Mouse (Mus musculus) heart, embryonic 12.5 days (tissue): ENCODE measurements around the gene Il9. TPM values are rescaled to one million over a fixed set of nuclear protein-coding genes. Genes with fewer than 3 reads are reported as not detected.

Experiments
- ATAC-seq: fragments of 200-750 bp; cut with Nextera tagmentation; 2 replicates; pipeline ENCODE4 v1.8.0; 2017; ENCODE audit warnings: moderate TSS enrichment, moderate library complexity; ENCODE audit not compliant: insufficient number of reproducible peaks, low FRiP score
- H3K27ac ChIP-seq: fragments of 300-500 bp; sonication (generic); 2 replicates; pipeline ENCODE4 v1.5.1; 2016; ENCODE audit warnings: mild to moderate bottlenecking, moderate library complexity; ENCODE audit not compliant: poor library complexity, severe bottlenecking
- H3K27me3 ChIP-seq: fragments of 300-500 bp; sonication (generic); replicated peaks from 2 replicates; pipeline ENCODE4 v1.6.1; 2016; ENCODE audit warnings: mild to moderate bottlenecking, moderate library complexity
- H3K36me3 ChIP-seq: fragments of 300-500 bp; sonication (generic); 2 replicates; pipeline ENCODE4 v1.6.1; 2016; ENCODE audit warnings: mild to moderate bottlenecking, moderate library complexity
- H3K4me1 ChIP-seq: fragments of 300-500 bp; sonication (generic); replicated peaks from 2 replicates; pipeline ENCODE4 v1.6.1; 2016; ENCODE audit warnings: mild to moderate bottlenecking
- H3K4me2 ChIP-seq: fragments of 300-500 bp; sonication (generic); 2 replicates; pipeline ENCODE4 v1.6.1; 2016; ENCODE audit warnings: mild to moderate bottlenecking, moderate library complexity
- H3K4me3 ChIP-seq: fragments of 300-500 bp; sonication (generic); 2 replicates; pipeline ENCODE4 v1.5.1; 2016; ENCODE audit warnings: mild to moderate bottlenecking
- H3K9ac ChIP-seq: fragments of 300-500 bp; sonication (generic); 2 replicates; pipeline ENCODE4 v1.6.1; 2016; ENCODE audit warnings: mild to moderate bottlenecking, moderate library complexity
- H3K9me3 ChIP-seq: fragments of 300-500 bp; sonication (generic); replicated peaks from 2 replicates; pipeline ENCODE4 v1.6.1; 2016; ENCODE audit warnings: mild to moderate bottlenecking, moderate library complexity
- WGBS: fragments of 180-500 bp; shearing (Covaris S2); methylation state at CpG from one replicate; pipeline ENCODE4 v1.1.7; 2016; 5-methylcytosine and 5-hydroxymethylcytosine counted together
- polyA plus RNA-seq: library from polyadenylated mRNA; unstranded; fragments of >200 nt; fragmentation: Nextera tagmentation; extraction: Ambion mirVana; gene quantifications from 2 replicates; pipeline ENCODE4 v1.2.1, GENCODE M21; 2016

Il9 gene
- polyA plus RNA-seq, 1 experiment from 2014 or later, result not detected

DNA sequence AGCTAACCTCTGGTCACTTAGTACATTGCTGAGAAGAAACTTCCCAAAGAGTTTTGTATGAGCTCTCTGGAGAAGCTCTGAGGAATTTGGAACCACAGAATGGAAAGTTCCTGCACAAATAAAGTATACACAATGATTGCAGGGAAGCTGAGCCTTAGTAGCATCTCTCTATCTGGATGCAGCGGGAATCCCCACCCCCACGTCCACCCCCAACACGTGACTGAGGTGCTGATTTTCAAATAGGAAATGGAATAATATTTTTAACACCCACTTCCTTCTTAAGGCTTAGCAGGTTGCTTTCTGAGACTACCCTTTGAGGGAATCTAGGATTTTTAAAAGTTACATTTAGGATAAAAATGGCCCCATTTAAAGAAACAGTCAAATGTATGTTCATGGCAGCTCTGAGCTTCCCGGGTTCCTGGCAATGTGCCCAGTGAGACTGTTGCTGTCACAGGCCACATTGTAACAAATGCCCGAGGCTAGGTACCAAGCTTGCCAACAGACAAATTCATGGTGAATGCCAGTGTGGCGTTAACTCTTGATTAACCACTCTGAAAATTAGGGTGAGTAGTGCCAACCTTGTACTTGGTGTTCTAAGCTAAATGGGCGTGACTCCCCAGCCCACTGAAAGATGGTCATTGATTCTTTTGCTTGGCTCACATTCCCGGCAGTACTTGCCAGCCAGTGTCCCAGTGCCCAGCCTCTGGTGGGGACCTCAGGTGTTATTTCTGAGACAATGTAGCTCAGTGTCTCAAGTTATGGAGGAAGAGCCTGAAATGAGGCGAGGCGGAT, 32.6 kb downstream of the Il9 start:
- Histone ChIP-seq H3K4me3 (no peak overlapping the region), H3K36me3 (no peaks in the 10 kb centered on the region), H3K4me2 (no peak overlapping the region), H3K4me1 (no peaks in the 10 kb centered on the region), H3K9ac (no peak overlapping the region), H3K27ac (no peak overlapping the region), H3K27me3 (no peaks in the 10 kb centered on the region), H3K9me3 (no peaks in the 10 kb centered on the region)
- no peak for ATAC-seq
- WGBS, result 71% methylated on average over 10 of the region's 10 CpGs

DNA sequence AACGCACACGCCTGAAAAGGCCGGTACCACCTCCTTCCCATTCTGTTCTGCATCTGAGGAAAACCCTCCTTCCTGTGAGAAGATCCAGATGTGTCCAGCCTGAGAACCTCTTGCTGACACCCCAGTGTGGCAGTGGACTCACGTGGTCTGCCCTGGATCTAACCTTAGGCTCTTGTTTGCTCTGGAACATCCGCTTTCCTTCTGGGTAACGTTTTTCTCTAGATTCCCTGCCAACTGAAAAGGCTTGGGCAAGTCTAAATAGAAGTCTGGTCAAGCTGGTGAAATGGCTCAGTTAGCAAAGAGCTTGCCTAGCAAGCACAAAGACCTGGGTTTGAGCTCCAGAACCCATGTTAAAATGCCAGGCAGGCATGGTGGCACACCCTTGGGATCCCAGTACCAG, 37.0 kb downstream of the Il9 start:
- WGBS, result 83% methylated on average over 6 of the region's 6 CpGs
- Histone ChIP-seq H3K27me3 (peaks cover 17% of the 10 kb centered on the region), H3K4me3 (no peak overlapping the region), H3K9ac (no peak overlapping the region), H3K4me1 (no peaks in the 10 kb centered on the region), H3K4me2 (no peak overlapping the region), H3K9me3 (no peaks in the 10 kb centered on the region), H3K27ac (no peak overlapping the region), H3K36me3 (no peaks in the 10 kb centered on the region)
- ATAC-seq, result no peak

DNA sequence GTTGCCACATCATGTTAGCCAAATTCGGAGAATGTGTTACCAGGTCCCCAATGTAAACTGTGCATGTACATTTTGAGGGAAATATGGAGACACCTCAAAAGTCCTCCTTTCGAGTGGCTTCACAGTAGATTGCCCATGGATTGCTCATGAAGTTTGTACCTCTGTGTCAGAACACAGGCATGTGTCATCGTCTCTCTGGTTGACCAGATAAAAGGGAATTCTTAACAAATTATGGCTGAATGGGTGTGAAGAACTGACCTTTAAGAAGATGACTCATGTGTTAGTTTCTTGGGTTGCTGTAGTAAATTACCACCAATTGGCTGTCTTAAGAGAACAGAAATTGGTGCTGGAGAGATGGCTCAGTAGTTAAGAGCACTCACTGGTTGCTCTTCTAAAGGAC, 37.9 kb downstream of the Il9 start:
- Histone ChIP-seq H3K27me3 (peaks cover 26% of the 10 kb centered on the region), H3K9me3 (no peaks in the 10 kb centered on the region), H3K4me2 (no peak overlapping the region), H3K4me3 (no peak overlapping the region), H3K27ac (no peak overlapping the region), H3K36me3 (no peaks in the 10 kb centered on the region), H3K4me1 (no peaks in the 10 kb centered on the region), H3K9ac (no peak overlapping the region)
- no peak for ATAC-seq
- 72% methylated on average over 3 of the region's 3 CpGs for WGBS

DNA sequence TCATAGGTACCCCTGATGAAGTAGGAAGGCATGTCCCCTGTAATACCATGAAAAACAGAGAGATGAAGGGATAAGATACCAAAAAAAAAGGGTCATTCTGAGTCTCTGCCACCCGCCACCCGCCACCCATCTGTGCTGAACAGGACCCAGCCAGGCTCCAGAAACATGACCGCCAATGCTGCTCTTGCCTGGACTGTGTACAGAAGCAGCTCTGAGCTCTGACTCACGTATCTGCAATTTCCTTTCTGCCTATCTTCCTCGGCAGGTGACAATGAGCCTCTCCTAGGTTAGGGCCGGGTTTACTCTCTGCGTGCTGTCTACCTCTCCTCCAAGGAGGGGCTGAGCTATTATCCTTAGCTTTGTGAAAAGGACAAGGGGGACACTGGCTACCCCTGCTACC, 38.6 kb downstream of the Il9 start:
- Histone ChIP-seq H3K4me2 (no peak overlapping the region), H3K9me3 (no peaks in the 10 kb centered on the region), H3K9ac (no peak overlapping the region), H3K27me3 (peaks cover 33% of the 10 kb centered on the region), H3K4me3 (no peak overlapping the region), H3K4me1 (0 out of 2 replicates have a peak, but pooled peaks cover 4% of the 10 kb centered on the region), H3K36me3 (no peaks in the 10 kb centered on the region), H3K27ac (no peak overlapping the region)
- ATAC-seq, result no peak
- 55% methylated on average over 7 of the region's 7 CpGs for WGBS

DNA sequence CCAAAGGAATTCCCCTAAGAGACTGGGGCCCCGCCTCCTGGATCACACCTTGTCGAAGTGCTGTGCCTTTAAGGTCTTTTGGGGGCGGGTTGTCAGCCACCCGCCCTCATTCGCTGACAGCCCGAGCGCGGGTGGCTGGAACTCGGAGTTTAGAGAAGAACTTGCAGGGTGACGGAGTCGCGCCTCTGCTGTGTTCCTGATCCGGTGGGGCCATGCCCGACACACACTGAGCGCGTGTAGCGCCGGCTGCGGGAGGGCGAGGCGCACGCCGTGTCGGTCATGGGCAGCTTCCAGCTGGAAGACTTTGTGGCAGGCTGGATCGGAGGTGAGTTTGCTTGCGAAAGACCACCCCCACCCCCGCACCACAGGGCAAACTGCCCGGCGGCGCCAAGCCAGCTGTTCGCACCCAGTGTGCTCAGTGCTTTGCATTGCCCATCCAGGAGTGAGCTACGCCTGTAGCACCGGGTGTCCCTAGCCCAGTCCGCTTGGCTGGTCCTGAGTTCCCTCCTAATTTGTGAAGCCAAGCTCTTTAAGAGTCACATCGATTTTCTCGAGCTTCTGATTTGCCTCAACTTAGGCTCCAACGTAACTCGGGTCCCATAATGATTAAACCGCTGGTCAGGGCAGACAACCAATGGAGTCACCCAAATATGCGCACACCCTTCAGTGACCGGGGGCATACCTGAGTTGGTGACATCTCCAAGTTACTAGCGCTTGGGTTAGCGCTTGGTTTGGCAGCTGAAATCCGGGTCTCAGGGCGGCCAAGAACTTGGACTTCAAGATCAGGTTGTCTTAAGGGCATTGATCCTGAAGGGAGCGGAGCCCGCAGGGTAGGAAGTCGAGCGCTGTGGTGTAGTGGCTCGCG, 43.6 kb downstream of the Il9 start, which contains the start of gene Slc25a48:
Slc25a48 (plus strand) TSS at position 145 of the 865 bp plus-strand sequence.
- Histone ChIP-seq H3K4me3 (peak within 1 kb of the TSS; percentile 45), H3K36me3 (no peaks in the 10 kb centered on the region), H3K4me1 (peaks cover 13% of the 10 kb centered on the region; the same call in 1 of the 2 replicates), H3K9me3 (no peaks in the 10 kb centered on the region), H3K4me2 (peak within 1 kb of the TSS; percentile 75), H3K9ac (0 out of 2 replicates have a peak within 1 kb of the TSS, but pooled peaks have one; percentile 5), H3K27me3 (peaks cover 79% of the 10 kb centered on the region), H3K27ac (no peak within 1 kb of the TSS)
- ATAC-seq, result no peak
- 3% methylated on average over 51 of the region's 51 CpGs for WGBS

DNA sequence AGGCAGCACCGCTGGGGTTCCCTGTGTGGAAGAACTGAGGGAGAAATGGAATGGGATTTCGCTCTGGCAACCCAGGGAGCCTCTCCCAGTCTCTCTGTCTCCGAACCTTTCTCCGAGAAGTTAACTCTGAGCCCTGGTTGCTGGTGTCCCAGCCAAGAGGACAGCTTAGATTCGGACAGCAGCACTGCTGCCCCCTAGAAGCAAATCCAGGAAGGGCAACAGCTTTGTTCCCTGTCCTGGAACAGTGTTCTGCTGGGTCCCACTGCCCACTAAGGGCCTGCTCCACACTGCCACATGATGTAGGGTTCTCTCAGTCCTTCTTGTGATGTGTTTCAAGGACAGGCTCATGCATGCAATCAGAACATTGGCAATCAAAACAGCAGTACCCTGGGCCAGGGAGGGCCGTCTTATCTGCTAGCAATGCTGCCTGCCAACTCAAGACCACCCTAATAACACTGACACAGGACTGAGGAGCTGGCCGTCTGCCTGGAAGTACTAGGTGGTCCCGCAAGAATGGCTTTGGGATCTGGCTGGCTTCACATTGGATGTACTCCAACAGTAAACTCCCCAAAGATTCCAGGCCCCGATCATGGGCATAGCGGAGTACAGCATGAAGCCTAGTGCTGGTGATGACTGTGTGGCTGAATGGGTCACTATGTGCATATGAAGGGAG, 46.3 kb downstream of the Il9 start:
- Histone ChIP-seq H3K27me3 (peaks cover 85% of the 10 kb centered on the region), H3K27ac (no peak overlapping the region), H3K4me2 (no peak overlapping the region), H3K9ac (no peak overlapping the region), H3K4me1 (peaks cover 15% of the 10 kb centered on the region; the same call in 1 of the 2 replicates), H3K9me3 (no peaks in the 10 kb centered on the region), H3K36me3 (no peaks in the 10 kb centered on the region), H3K4me3 (no peak overlapping the region)
- no peak for ATAC-seq
- 54% methylated on average over 10 of the region's 10 CpGs for WGBS

DNA sequence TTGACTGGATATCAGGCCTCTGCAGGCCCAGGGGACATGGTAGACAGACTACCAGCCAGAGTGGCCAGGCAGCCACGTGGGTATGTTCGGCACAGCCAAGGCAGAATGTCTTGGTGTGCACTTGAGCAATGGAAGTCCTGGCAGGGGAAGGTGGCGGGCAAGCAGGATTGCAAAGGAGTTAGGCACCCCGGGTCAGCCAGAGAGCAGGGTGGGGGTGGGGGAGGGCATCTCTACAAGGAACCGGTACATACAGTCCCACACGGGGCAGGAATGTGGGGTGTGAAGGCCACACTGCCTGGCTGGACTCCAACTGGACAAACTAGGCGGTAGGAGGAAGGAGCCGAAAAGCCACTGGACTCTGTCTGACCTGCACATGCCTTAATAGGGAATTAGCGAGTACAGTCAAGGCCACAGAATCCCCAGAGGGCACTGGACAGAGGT, 47.7 kb downstream of the Il9 start:
- no peak overlapping the region for H3K4me2 ChIP-seq
- no peak overlapping the region for H3K9ac ChIP-seq
- H3K27ac ChIP-seq, result no peak overlapping the region
- H3K36me3 ChIP-seq, result no peaks in the 10 kb centered on the region
- H3K9me3 ChIP-seq, result no peaks in the 10 kb centered on the region
- no peak for ATAC-seq
- peaks cover 15% of the 10 kb centered on the region; the same call in 1 of the 2 replicates for H3K4me1 ChIP-seq
- peaks cover 74% of the 10 kb centered on the region for H3K27me3 ChIP-seq
- WGBS, result 69% methylated on average over 9 of the region's 9 CpGs
- no peak overlapping the region for H3K4me3 ChIP-seq

DNA sequence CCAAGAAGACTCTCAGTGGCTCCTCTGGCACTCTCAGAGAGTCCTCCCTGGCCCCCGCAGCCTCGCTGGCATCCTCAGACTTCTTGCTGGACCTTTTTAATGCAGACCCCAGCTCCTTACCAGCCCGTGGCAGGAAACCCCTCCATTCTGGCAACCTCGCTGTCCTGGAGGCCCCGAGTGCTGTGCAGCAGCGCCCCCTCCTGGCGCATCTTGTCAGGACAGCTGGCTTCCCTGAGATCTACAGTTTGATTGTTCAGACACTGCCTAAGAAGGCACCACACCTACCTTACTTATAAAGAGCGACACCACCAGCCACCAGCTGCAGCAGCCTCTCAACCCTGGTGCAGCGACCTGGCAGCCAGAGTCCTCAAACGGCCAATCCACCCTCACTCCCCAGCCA, 48.6 kb downstream of the Il9 start:
- H3K9me3 ChIP-seq, result no peaks in the 10 kb centered on the region
- peaks cover 12% of the 10 kb centered on the region; the same call in 1 of the 2 replicates for H3K4me1 ChIP-seq
- H3K4me2 ChIP-seq, result peak overlapping the region; percentile 12; the same call in 1 of the 2 replicates
- no peaks in the 10 kb centered on the region for H3K36me3 ChIP-seq
- ATAC-seq, result no peak
- H3K27ac ChIP-seq, result no peak overlapping the region
- H3K4me3 ChIP-seq, result no peak overlapping the region
- H3K9ac ChIP-seq, result no peak overlapping the region
- WGBS, result 10% methylated on average over 10 of the region's 10 CpGs
- peaks cover 72% of the 10 kb centered on the region for H3K27me3 ChIP-seq

DNA sequence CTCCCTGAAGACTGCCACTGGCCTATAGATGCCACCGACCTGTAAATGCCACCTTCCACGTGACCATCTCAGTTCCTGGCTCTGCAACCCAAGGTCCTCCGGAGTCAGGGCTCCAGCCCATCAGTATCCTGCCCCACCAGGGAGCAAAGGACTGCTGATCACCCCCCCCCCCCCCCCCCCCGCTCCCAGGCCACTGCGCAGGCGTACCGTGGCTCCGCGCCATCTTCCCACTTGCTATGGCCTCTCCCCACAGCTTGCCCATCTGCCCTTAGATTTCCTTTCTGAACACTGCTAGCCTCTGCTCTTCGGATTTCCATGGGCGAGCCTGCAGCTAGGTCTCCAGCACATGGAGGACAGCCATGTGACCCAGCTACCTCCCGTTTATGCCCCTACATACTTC, 49.5 kb downstream of the Il9 start:
- no peak overlapping the region for H3K4me2 ChIP-seq
- peaks cover 71% of the 10 kb centered on the region for H3K27me3 ChIP-seq
- H3K4me3 ChIP-seq, result no peak overlapping the region
- H3K9ac ChIP-seq, result no peak overlapping the region
- 82% methylated on average over 11 of the region's 12 CpGs for WGBS
- no peak overlapping the region for H3K27ac ChIP-seq
- H3K9me3 ChIP-seq, result no peaks in the 10 kb centered on the region
- no peak for ATAC-seq
- no peaks in the 10 kb centered on the region for H3K36me3 ChIP-seq
- H3K4me1 ChIP-seq, result peaks cover 5% of the 10 kb centered on the region; the same call in 1 of the 2 replicates
